Mouse (Mus musculus) embryonic facial prominence, embryonic 12.5 days (tissue): ENCODE measurements around the gene Wnt10b. TPM values are rescaled to one million over a fixed set of nuclear protein-coding genes. Genes with fewer than 3 reads are reported as not detected.

ENCODE experiments used
- ATAC-seq: fragments of 200-750 bp; cut with Nextera tagmentation; 2 replicates; pipeline ENCODE4 v1.8.0; 2017; ENCODE audit not compliant: insufficient number of reproducible peaks, insufficient read depth, low FRiP score, low TSS enrichment
- H3K27ac ChIP-seq: fragments of 300-500 bp; sonication (generic); 2 replicates; pipeline ENCODE4 v1.5.1; 2016; ENCODE audit warnings: mild to moderate bottlenecking
- H3K27me3 ChIP-seq: fragments of 300-500 bp; sonication (generic); 2 replicates; pipeline ENCODE4 v1.6.1; 2016; ENCODE audit warnings: mild to moderate bottlenecking, moderate library complexity
- H3K36me3 ChIP-seq: fragments of 300-500 bp; sonication (generic); 2 replicates; pipeline ENCODE4 v1.6.1; 2016; ENCODE audit warnings: mild to moderate bottlenecking
- H3K4me1 ChIP-seq: fragments of 300-500 bp; sonication (generic); 2 replicates; pipeline ENCODE4 v1.6.1; 2016
- H3K4me2 ChIP-seq: fragments of 300-500 bp; sonication (generic); replicated peaks from 2 replicates; pipeline ENCODE4 v1.6.1; 2016; ENCODE audit warnings: mild to moderate bottlenecking, moderate library complexity
- H3K4me3 ChIP-seq: fragments of 300-500 bp; sonication (generic); 2 replicates; pipeline ENCODE4 v1.5.1; 2016; ENCODE audit warnings: mild to moderate bottlenecking
- H3K9ac ChIP-seq: fragments of 300-500 bp; sonication (generic); 2 replicates; pipeline ENCODE4 v1.6.1; 2016; ENCODE audit warnings: mild to moderate bottlenecking, moderate library complexity
- H3K9me3 ChIP-seq: fragments of 300-500 bp; sonication (generic); 2 replicates; pipeline ENCODE4 v1.6.1; 2016; ENCODE audit warnings: mild to moderate bottlenecking, moderate library complexity
- WGBS: fragments of 180-500 bp; shearing (Covaris S2); methylation state at CpG from one replicate; pipeline ENCODE4 v1.1.7; 2016; 5-methylcytosine and 5-hydroxymethylcytosine counted together
- polyA plus RNA-seq: library from polyadenylated mRNA; unstranded; fragments of >200 nt; fragmentation: Nextera tagmentation; extraction: Ambion mirVana; gene quantifications from 2 replicates; pipeline ENCODE4 v1.2.1, GENCODE M21; 2016

Gene Wnt10b
- polyA plus RNA-seq, 1 experiment from 2014 or later, result 1.7 TPM

GRCm38 (mm10) chr15:98778806-98779205 lies 856 bp upstream of the Wnt10b start:
- H3K36me3 ChIP-seq, result no peaks in the 10 kb centered on the region
- no peak overlapping the region for H3K9ac ChIP-seq
- WGBS, result 0% methylated on average over 8 of the region's 11 CpGs
- ATAC-seq, result no peak
- no peak overlapping the region for H3K27ac ChIP-seq
- peaks cover 89% of the 10 kb centered on the region for H3K27me3 ChIP-seq
- no peaks in the 10 kb centered on the region for H3K9me3 ChIP-seq
- H3K4me3 ChIP-seq, result no peak overlapping the region
- H3K4me1 ChIP-seq, result peaks cover 28% of the 10 kb centered on the region
- no peak overlapping the region for H3K4me2 ChIP-seq

- H3K9me3 ChIP-seq, result no peaks in the 10 kb centered on the region
- H3K27ac ChIP-seq, result no peak overlapping the region
- peak overlapping the region; percentile 41 for H3K4me2 ChIP-seq
- no peak for ATAC-seq
- H3K4me1 ChIP-seq, result peaks cover 28% of the 10 kb centered on the region
- peak overlapping the region; percentile 27 for H3K4me3 ChIP-seq
- H3K36me3 ChIP-seq, result no peaks in the 10 kb centered on the region
- H3K9ac ChIP-seq, result no peak overlapping the region
- 1% methylated on average over 25 of the region's 25 CpGs for WGBS
- H3K27me3 ChIP-seq, result peaks cover 93% of the 10 kb centered on the region
These were observed 331 bp upstream of the Wnt10b start for GRCm38 (mm10) chr15:98778191-98778770.

GRCm38 (mm10) chr15:98777005-98777616 lies 839 bp downstream of the Wnt10b start:
- Histone ChIP-seq H3K9me3 (no peaks in the 10 kb centered on the region), H3K4me2 (peak overlapping the region; percentile 41), H3K4me3 (peak overlapping the region; percentile 27), H3K4me1 (peaks cover 37% of the 10 kb centered on the region), H3K27ac (no peak overlapping the region), H3K36me3 (no peaks in the 10 kb centered on the region), H3K9ac (peak overlapping the region; percentile 25; the same call in 1 of the 2 replicates), H3K27me3 (peaks cover 98% of the 10 kb centered on the region)
- ATAC-seq, result no peak
- WGBS, result 2% methylated on average over 19 of the region's 19 CpGs

GRCm38 (mm10) chr15:98776280-98777004 lies 1.5 kb downstream of the Wnt10b start:
- no peak overlapping the region for H3K27ac ChIP-seq

GRCm38 (mm10) chr15:98775533-98775932 lies 2.4 kb downstream of the Wnt10b start:
- Histone ChIP-seq H3K27ac (no peak overlapping the region), H3K4me2 (no peak overlapping the region), H3K4me1 (peaks cover 38% of the 10 kb centered on the region), H3K9me3 (no peaks in the 10 kb centered on the region), H3K27me3 (peaks cover 97% of the 10 kb centered on the region), H3K36me3 (no peaks in the 10 kb centered on the region), H3K4me3 (no peak overlapping the region), H3K9ac (no peak overlapping the region)
- no peak for ATAC-seq
- WGBS, result 3% methylated on average over 5 of the region's 5 CpGs

More at GRCm38 (mm10) chr15:98776280-98777004, 1.5 kb downstream of the Wnt10b start:
- H3K9me3 ChIP-seq, result no peaks in the 10 kb centered on the region
- H3K36me3 ChIP-seq, result no peaks in the 10 kb centered on the region
- peak overlapping the region; percentile 27 for H3K4me3 ChIP-seq
- peak overlapping the region; percentile 37 for H3K4me2 ChIP-seq
- ATAC-seq, result peak; percentile 59; the same call in 1 of the 2 replicates
- H3K9ac ChIP-seq, result peak overlapping the region; percentile 25; the same call in 1 of the 2 replicates
- peaks cover 38% of the 10 kb centered on the region for H3K4me1 ChIP-seq
- 1% methylated on average over 62 of the region's 62 CpGs for WGBS
- peaks cover 97% of the 10 kb centered on the region for H3K27me3 ChIP-seq

GRCm38 (mm10) chr15:98774096-98774495 lies 3.9 kb downstream of the Wnt10b start:
- Histone ChIP-seq H3K4me3 (no peak overlapping the region), H3K27ac (no peak overlapping the region), H3K27me3 (peaks cover 95% of the 10 kb centered on the region), H3K36me3 (no peaks in the 10 kb centered on the region), H3K9me3 (no peaks in the 10 kb centered on the region), H3K4me1 (peaks cover 34% of the 10 kb centered on the region), H3K4me2 (no peak overlapping the region), H3K9ac (no peak overlapping the region)
- 13% methylated on average over 15 of the region's 15 CpGs for WGBS
- no peak for ATAC-seq

GRCm38 (mm10) chr15:98772511-98773211 lies 5.3 kb downstream of the Wnt10b start:
- WGBS, result 3% methylated on average over 36 of the region's 36 CpGs
- Histone ChIP-seq H3K4me2 (peak overlapping the region; percentile 53), H3K27me3 (peaks cover 89% of the 10 kb centered on the region), H3K4me1 (peaks cover 27% of the 10 kb centered on the region), H3K9ac (peak overlapping the region; percentile 5; the same call in 1 of the 2 replicates), H3K4me3 (peak overlapping the region; percentile 35), H3K27ac (no peak overlapping the region), H3K36me3 (no peaks in the 10 kb centered on the region), H3K9me3 (no peaks in the 10 kb centered on the region)
- ATAC-seq, result no peak

GRCm38 (mm10) chr15:98771813-98772425 lies 6.0 kb downstream of the Wnt10b start:
- H3K27ac ChIP-seq, result no peak overlapping the region
- no peak for ATAC-seq
- peak overlapping the region; percentile 53 for H3K4me2 ChIP-seq
- WGBS, result 5% methylated on average over 12 of the region's 12 CpGs
- peaks cover 22% of the 10 kb centered on the region for H3K4me1 ChIP-seq
- H3K27me3 ChIP-seq, result peaks cover 82% of the 10 kb centered on the region
- peak overlapping the region; percentile 35 for H3K4me3 ChIP-seq
- no peaks in the 10 kb centered on the region for H3K9me3 ChIP-seq
- no peaks in the 10 kb centered on the region for H3K36me3 ChIP-seq
- no peak overlapping the region for H3K9ac ChIP-seq

- H3K36me3 ChIP-seq, result no peaks in the 10 kb centered on the region
- peaks cover 53% of the 10 kb centered on the region for H3K27me3 ChIP-seq
- H3K4me3 ChIP-seq, result no peak overlapping the region
- no peak overlapping the region for H3K4me2 ChIP-seq
- no peak overlapping the region for H3K9ac ChIP-seq
- WGBS, result 28% methylated on average over 5 of the region's 5 CpGs
- ATAC-seq, result no peak
- no peak overlapping the region for H3K27ac ChIP-seq
- H3K4me1 ChIP-seq, result peaks cover 17% of the 10 kb centered on the region
- no peaks in the 10 kb centered on the region for H3K9me3 ChIP-seq
These were observed 9.7 kb downstream of the Wnt10b start for GRCm38 (mm10) chr15:98768259-98768658.

- Histone ChIP-seq H3K36me3 (no peaks in the 10 kb centered on the region), H3K4me1 (peaks cover 17% of the 10 kb centered on the region), H3K4me2 (no peak overlapping the region), H3K27me3 (peaks cover 30% of the 10 kb centered on the region), H3K4me3 (no peak overlapping the region), H3K27ac (no peak overlapping the region), H3K9ac (no peak overlapping the region), H3K9me3 (no peaks in the 10 kb centered on the region)
- WGBS, result 78% methylated on average over 4 of the region's 4 CpGs
- no peak for ATAC-seq
These were observed 12.0 kb downstream of the Wnt10b start for GRCm38 (mm10) chr15:98765929-98766328.
